Mouse (Mus musculus) activated CD4-positive, CD25-positive, alpha-beta regulatory T cell (primary cell): Measurements from ENCODE around the gene Mcoln2. TPM values are rescaled to one million over a fixed set of nuclear protein-coding genes. Genes with fewer than 3 reads are reported as not detected.

Experiments used
- polyA plus RNA-seq, 2 experiments: library from polyadenylated mRNA; unstranded; fragments of 100-300 nt; shearing (Covaris generic); gene quantifications; one replicate each; pipeline ENCODE4 v1.2.1; 2017

Gene Mcoln2
- polyA plus RNA-seq = 1 to 10 TPM; 2.7 to 4.3 TPM

GRCm38 (mm10) chr3:146149156-146150057 lies at the start of gene Mcoln2:
Mcoln2 (plus strand) TSS chr3:146149833.

GRCm38 (mm10) chr3:146107921-146108571 lies 41.6 kb upstream of the Mcoln2 start, which contains the start of gene Wdr63:
Wdr63 (minus strand) TSS chr3:146108130.

GRCm38 (mm10) chr3:146117258-146117996 lies 32.2 kb upstream of the Mcoln2 start, which contains the start of gene Mcoln3:
Mcoln3 (plus strand) TSS chr3:146117450.

GRCm38 (mm10) chr3:146220776-146221486 lies 71.3 kb downstream of the Mcoln2 start, which contains the start of gene Lpar3:
Lpar3 (plus strand) TSS chr3:146220963.

Other genes with a start within 250 kb of the Mcoln2 start
- 10 to 100 TPM; 94.8 to 96.7 TPM for gene Bcl10, start 227.0 kb upstream of the Mcoln2 start, polyA plus RNA-seq
- 10 to 100 TPM; 45.8 to 55.1 TPM for gene 2410004B18Rik, start 211.8 kb upstream of the Mcoln2 start, polyA plus RNA-seq
- gene Syde2, start 162.0 kb upstream of the Mcoln2 start, polyA plus RNA-seq = under 1 TPM; 0.17 to 0.20 TPM
- gene Wdr63, start 41.7 kb upstream of the Mcoln2 start, polyA plus RNA-seq = not detected
- 1 to 10 TPM; 2.6 to 4.8 TPM for gene Mcoln3, start 32.4 kb upstream of the Mcoln2 start, polyA plus RNA-seq
- gene Lpar3, start 71.1 kb downstream of the Mcoln2 start, polyA plus RNA-seq = 1 to 10 TPM in 1 of 2 experiments, not detected in 1; 2.5 TPM